Mouse (Mus musculus): ENCODE measurements around the gene Myl7.

GRCm38 (mm10) chr11:5926696-5927220 is 28.2 kb upstream of the Myl7 start:
- TF ChIP-seq CTCF (IDR thresholded peaks at IDR 0.05; ENCODE audit: borderline replicate concordance, insufficient read depth, low read depth, low read length) = no peak
- TF ChIP-seq POLR2A (IDR thresholded peaks at IDR 0.05; ENCODE audit: borderline replicate concordance, insufficient read depth, low read length) = no peak

All from cerebellum, adult 2 months (tissue).